Mouse (Mus musculus): ENCODE data around the gene Gyg. TPM values are rescaled to one million over a fixed set of nuclear protein-coding genes. Genes with fewer than 3 reads are reported as not detected.

Gyg gene
- 10.6 and 14.8 TPM in 2 replicates for polyA plus RNA-seq (2012; ENCODE audit: insufficient read depth, low replicate concordance)

DNA sequence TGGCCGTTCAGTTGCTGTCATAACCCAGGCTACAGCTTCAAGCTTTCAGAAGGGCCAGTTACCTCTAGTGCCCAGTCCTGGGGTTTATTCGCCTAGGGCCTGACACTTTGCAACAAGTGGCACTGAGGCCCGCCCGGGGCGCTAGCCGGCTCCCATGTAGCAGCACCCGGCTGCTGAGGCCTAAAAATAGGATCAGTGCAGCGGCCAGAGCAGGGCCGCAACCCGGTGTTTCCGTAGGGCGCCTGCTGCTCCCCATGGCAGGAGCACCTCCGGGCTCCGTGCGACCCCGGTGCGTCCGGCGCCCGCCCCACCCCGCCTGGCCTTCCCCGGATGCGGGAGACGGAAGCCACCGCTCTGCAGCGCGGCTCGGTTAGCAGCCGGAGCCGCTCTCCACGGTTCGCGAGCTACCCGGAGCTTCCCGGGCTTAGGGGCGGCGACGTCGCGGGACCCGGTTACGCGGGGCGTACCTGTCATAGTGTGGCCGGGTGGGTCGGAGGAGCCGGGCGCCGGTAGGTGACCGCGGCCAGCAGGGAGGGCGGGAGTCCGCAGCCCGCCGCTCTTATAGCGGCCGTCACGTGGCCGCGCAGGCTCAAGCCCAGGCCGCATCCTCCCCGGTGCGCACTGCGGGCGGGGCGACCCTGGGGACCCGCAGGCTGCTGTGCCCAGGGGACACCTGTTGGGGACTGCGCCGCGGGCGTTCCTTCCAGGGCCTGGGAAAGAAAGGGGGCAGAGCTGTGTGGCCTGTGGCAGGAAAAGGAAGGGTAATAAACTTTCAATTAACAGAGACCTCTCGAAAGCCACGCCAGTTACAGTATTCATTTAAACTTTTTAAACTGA is at the start of gene Gyg:
Gene Gyg (minus strand): TSS at position 787 of the 837 bp plus-strand sequence.
- H3K4me1 ChIP-seq, result peaks cover 34% of the 10 kb centered on the region
- peaks cover 5% of the 10 kb centered on the region; the same call in 1 of the 2 replicates for H3K9me3 ChIP-seq
- H3K4me3 ChIP-seq (replicated peaks), result peak within 1 kb of the TSS; percentile 95
- H3K27me3 ChIP-seq (replicated peaks), result no peaks in the 10 kb centered on the region
- no peak for TF ChIP-seq FLI1 (IDR thresholded peaks at IDR 0.05; ENCODE audit: low read length)
- TF ChIP-seq GATA1 (IDR thresholded peaks at IDR 0.05; ENCODE audit: borderline replicate concordance, low read length), result no peak
- H3K36me3 ChIP-seq (replicated peaks; ENCODE audit: low read length), result peaks cover 44% of the 10 kb centered on the region

GRCm38 (mm10) chr3:20198869-20199268 is 43.8 kb upstream of the Gyg start:
- no peak for TF ChIP-seq FLI1 (IDR thresholded peaks at IDR 0.05; ENCODE audit: low read length)
- no peak for TF ChIP-seq GATA1 (IDR thresholded peaks at IDR 0.05; ENCODE audit: borderline replicate concordance, low read length)
- Histone ChIP-seq H3K4me3 (replicated peaks) (no peak overlapping the region), H3K36me3 (replicated peaks; ENCODE audit: low read length) (no peaks in the 10 kb centered on the region), H3K4me1 (0 out of 2 replicates have a peak, but pooled peaks cover 4% of the 10 kb centered on the region), H3K9me3 (no peaks in the 10 kb centered on the region), H3K27me3 (replicated peaks) (no peaks in the 10 kb centered on the region)

GRCm38 (mm10) chr3:20197878-20198277 is 42.8 kb upstream of the Gyg start:
- no peaks in the 10 kb centered on the region for H3K27me3 ChIP-seq (replicated peaks)
- no peaks in the 10 kb centered on the region for H3K9me3 ChIP-seq
- H3K4me3 ChIP-seq (replicated peaks), result no peak overlapping the region
- H3K36me3 ChIP-seq (replicated peaks; ENCODE audit: low read length), result no peaks in the 10 kb centered on the region
- no peak for TF ChIP-seq GATA1 (IDR thresholded peaks at IDR 0.05; ENCODE audit: borderline replicate concordance, low read length)
- H3K4me1 ChIP-seq, result 0 out of 2 replicates have a peak, but pooled peaks cover 4% of the 10 kb centered on the region

- Histone ChIP-seq H3K36me3 (replicated peaks; ENCODE audit: low read length) (no peaks in the 10 kb centered on the region), H3K9me3 (no peaks in the 10 kb centered on the region), H3K4me3 (replicated peaks) (no peak overlapping the region), H3K4me1 (peaks cover 6% of the 10 kb centered on the region), H3K27me3 (replicated peaks) (no peaks in the 10 kb centered on the region)
- TF ChIP-seq FLI1 (IDR thresholded peaks at IDR 0.05; ENCODE audit: low read length) (no peak), GATA1 (IDR thresholded peaks at IDR 0.05; ENCODE audit: borderline replicate concordance, low read length) (no peak)
Measured at GRCm38 (mm10) chr3:20188976-20189675, 34.0 kb upstream of the Gyg start.

- Histone ChIP-seq H3K36me3 (replicated peaks; ENCODE audit: low read length) (no peaks in the 10 kb centered on the region), H3K4me3 (replicated peaks) (peak overlapping the region; percentile 29), H3K4me1 (peaks cover 10% of the 10 kb centered on the region; the same call in 1 of the 2 replicates), H3K27me3 (replicated peaks) (no peaks in the 10 kb centered on the region), H3K9me3 (no peaks in the 10 kb centered on the region)
- TF ChIP-seq GATA1 (IDR thresholded peaks at IDR 0.05; ENCODE audit: borderline replicate concordance, low read length) (no peak), FLI1 (IDR thresholded peaks at IDR 0.05; ENCODE audit: low read length) (no peak)
Measured at GRCm38 (mm10) chr3:20172394-20172793, 17.3 kb upstream of the Gyg start.

DNA sequence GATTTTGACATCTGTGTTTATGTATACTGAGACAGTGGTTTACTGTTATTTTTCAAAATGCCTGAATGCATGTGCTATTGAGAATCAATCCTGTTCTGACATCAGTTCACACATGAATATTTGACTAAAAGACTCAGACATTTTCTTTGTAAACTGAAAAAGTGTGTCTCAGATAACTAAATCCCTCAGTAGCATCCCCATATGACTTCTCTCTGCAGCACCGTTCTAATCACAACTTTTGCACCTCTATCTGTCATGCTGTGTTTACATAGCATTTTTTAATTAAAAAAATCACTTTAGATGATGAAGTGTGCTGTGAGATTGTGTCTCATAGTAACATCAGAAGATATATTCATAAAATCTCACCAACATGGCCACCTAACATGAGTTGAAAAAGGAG is 12.4 kb upstream of the Gyg start:
- TF ChIP-seq GATA1 (IDR thresholded peaks at IDR 0.05; ENCODE audit: borderline replicate concordance, low read length) (no peak), FLI1 (IDR thresholded peaks at IDR 0.05; ENCODE audit: low read length) (no peak)
- H3K27me3 ChIP-seq (replicated peaks), result no peaks in the 10 kb centered on the region
- no peak overlapping the region for H3K4me3 ChIP-seq (replicated peaks)
- H3K4me1 ChIP-seq, result peaks cover 6% of the 10 kb centered on the region; the same call in 1 of the 2 replicates
- H3K9me3 ChIP-seq, result peaks cover 2% of the 10 kb centered on the region
- H3K36me3 ChIP-seq (replicated peaks; ENCODE audit: low read length), result no peaks in the 10 kb centered on the region

- TF ChIP-seq GATA1 (IDR thresholded peaks at IDR 0.05; ENCODE audit: borderline replicate concordance, low read length), result no peak
- TF ChIP-seq FLI1 (IDR thresholded peaks at IDR 0.05; ENCODE audit: low read length), result no peak
- H3K9me3 ChIP-seq, result peaks cover 10% of the 10 kb centered on the region
- peak overlapping the region; percentile 95 for H3K4me3 ChIP-seq (replicated peaks)
- H3K27me3 ChIP-seq (replicated peaks), result no peaks in the 10 kb centered on the region
- H3K4me1 ChIP-seq, result peaks cover 34% of the 10 kb centered on the region
- H3K36me3 ChIP-seq (replicated peaks; ENCODE audit: low read length), result peaks cover 38% of the 10 kb centered on the region
Measured at GRCm38 (mm10) chr3:20155476-20155875, 359 bp upstream of the Gyg start.

GRCm38 (mm10) chr3:20151651-20152050 is 3.5 kb downstream of the Gyg start:
- Histone ChIP-seq H3K9me3 (no peaks in the 10 kb centered on the region), H3K27me3 (replicated peaks) (no peaks in the 10 kb centered on the region), H3K4me3 (replicated peaks) (no peak overlapping the region), H3K4me1 (peaks cover 30% of the 10 kb centered on the region), H3K36me3 (replicated peaks; ENCODE audit: low read length) (peaks cover 63% of the 10 kb centered on the region)
- TF ChIP-seq GATA1 (IDR thresholded peaks at IDR 0.05; ENCODE audit: borderline replicate concordance, low read length), result no peak
- TF ChIP-seq FLI1 (IDR thresholded peaks at IDR 0.05; ENCODE audit: low read length), result no peak

DNA sequence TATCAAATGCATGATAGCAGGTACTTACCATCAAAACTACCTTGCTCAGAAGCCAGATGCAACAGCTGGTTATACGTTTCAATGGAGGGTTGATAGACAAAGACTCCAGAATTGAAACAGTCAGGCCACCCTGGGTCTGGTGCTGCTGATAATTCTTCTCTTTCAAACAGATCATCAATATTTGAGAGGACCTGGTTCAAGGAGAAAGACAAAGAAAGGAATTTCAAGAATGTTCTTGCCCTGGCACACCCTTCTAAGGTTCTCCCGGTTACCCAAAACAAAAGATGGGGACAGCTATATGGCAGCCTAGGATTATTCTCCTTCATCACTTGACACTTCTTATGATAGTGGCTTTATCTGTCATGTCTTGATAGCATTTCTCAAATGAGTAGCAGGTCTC is 4.6 kb downstream of the Gyg start:
- no peak for TF ChIP-seq GATA1 (IDR thresholded peaks at IDR 0.05; ENCODE audit: borderline replicate concordance, low read length)
- TF ChIP-seq FLI1 (IDR thresholded peaks at IDR 0.05; ENCODE audit: low read length), result no peak
- no peak overlapping the region for H3K4me3 ChIP-seq (replicated peaks)
- no peaks in the 10 kb centered on the region for H3K9me3 ChIP-seq
- H3K27me3 ChIP-seq (replicated peaks), result no peaks in the 10 kb centered on the region
- H3K36me3 ChIP-seq (replicated peaks; ENCODE audit: low read length), result peaks cover 70% of the 10 kb centered on the region
- peaks cover 28% of the 10 kb centered on the region for H3K4me1 ChIP-seq

GRCm38 (mm10) chr3:20147647-20148046 is 7.5 kb downstream of the Gyg start:
- Histone ChIP-seq H3K36me3 (replicated peaks; ENCODE audit: low read length) (peaks cover 89% of the 10 kb centered on the region), H3K27me3 (replicated peaks) (no peaks in the 10 kb centered on the region), H3K4me3 (replicated peaks) (no peak overlapping the region), H3K4me1 (peaks cover 20% of the 10 kb centered on the region), H3K9me3 (no peaks in the 10 kb centered on the region)
- no peak for TF ChIP-seq FLI1 (IDR thresholded peaks at IDR 0.05; ENCODE audit: low read length)
- TF ChIP-seq GATA1 (IDR thresholded peaks at IDR 0.05; ENCODE audit: borderline replicate concordance, low read length), result no peak
